Mouse (Mus musculus): ENCODE results near the gene Zswim9. TPM values are rescaled to one million over a fixed set of nuclear protein-coding genes. Genes with fewer than 3 reads are reported as not detected.

Gene Zswim9
- polyA plus RNA-seq, 1 experiment from 2014 or later = 9.2 TPM

Other genes with a start within 250 kb of the Zswim9 start
- gene Chmp2a, start 243.9 kb downstream of the Zswim9 start, polyA plus RNA-seq (2014; fragmentation: Nextera tagmentation; extraction: Ambion mirVana) = 133 and 140 TPM in 2 replicates
- 152 and 166 TPM in 2 replicates for gene Ube2m, start 240.4 kb downstream of the Zswim9 start, polyA plus RNA-seq (2014; fragmentation: Nextera tagmentation; extraction: Ambion mirVana)
- gene Mzf1, start 224.0 kb downstream of the Zswim9 start, polyA plus RNA-seq (2014; fragmentation: Nextera tagmentation; extraction: Ambion mirVana) = 1.3 and 2.7 TPM in 2 replicates
- gene Vmn1r85, start 183.5 kb downstream of the Zswim9 start, polyA plus RNA-seq (2014; fragmentation: Nextera tagmentation; extraction: Ambion mirVana) = not detected in 2 replicates
- not detected in 2 replicates for gene Vmn1r86, start 158.8 kb downstream of the Zswim9 start, polyA plus RNA-seq (2014; fragmentation: Nextera tagmentation; extraction: Ambion mirVana)
- not detected in 2 replicates for gene Vmn1r87, start 138.6 kb downstream of the Zswim9 start, polyA plus RNA-seq (2014; fragmentation: Nextera tagmentation; extraction: Ambion mirVana)
- gene Vmn1r88, start 119.2 kb downstream of the Zswim9 start, polyA plus RNA-seq (2014; fragmentation: Nextera tagmentation; extraction: Ambion mirVana) = not detected in 2 replicates
- gene Vmn1r89, start 65.7 kb downstream of the Zswim9 start, polyA plus RNA-seq (2014; fragmentation: Nextera tagmentation; extraction: Ambion mirVana) = not detected in 2 replicates
- gene Lig1, start 1.4 kb downstream of the Zswim9 start, polyA plus RNA-seq (2014; fragmentation: Nextera tagmentation; extraction: Ambion mirVana) = 136 and 137 TPM in 2 replicates
- 1.4 and 1.8 TPM in 2 replicates for gene Pla2g4c, start 45.9 kb upstream of the Zswim9 start, polyA plus RNA-seq (2014; fragmentation: Nextera tagmentation; extraction: Ambion mirVana)
- gene Cabp5, start 119.4 kb upstream of the Zswim9 start, polyA plus RNA-seq (2014; fragmentation: Nextera tagmentation; extraction: Ambion mirVana) = not detected in 2 replicates
- not detected in 2 replicates for gene Bsph1, start 172.1 kb upstream of the Zswim9 start, polyA plus RNA-seq (2014; fragmentation: Nextera tagmentation; extraction: Ambion mirVana)

Data from midbrain, embryonic 11.5 days (tissue).